Mouse (Mus musculus) forebrain, postnatal 0 days (tissue): Measurements from ENCODE around the gene Cct2. TPM values are rescaled to one million over a fixed set of nuclear protein-coding genes. Genes with fewer than 3 reads are reported as not detected.

Source experiments
- ATAC-seq: fragments of 200-750 bp; cut with Nextera tagmentation; 2 replicates; pipeline ENCODE4 v1.8.0; 2017; ENCODE audit warnings: mild to moderate bottlenecking, moderate library complexity
- DNase-seq: peaks from one replicate; pipeline ENCODE4 v3.0.0-alpha.2; 2015
- H3K27ac ChIP-seq: fragments of 300-500 bp; sonication (generic); 2 replicates; pipeline ENCODE4 v1.5.1; 2014; ENCODE audit warnings: low read depth, mild to moderate bottlenecking, antibody characterized with exemption, low read length, moderate library complexity, mixed read lengths
- H3K27me3 ChIP-seq: fragments of 300-500 bp; sonication (generic); 2 replicates; pipeline ENCODE4 v1.6.1; 2014; ENCODE audit warnings: mild to moderate bottlenecking, low read length, mixed read lengths; ENCODE audit not compliant: insufficient read depth
- H3K36me3 ChIP-seq: fragments of 300-500 bp; sonication (generic); 2 replicates; pipeline ENCODE4 v1.6.1; 2014; ENCODE audit warnings: mild to moderate bottlenecking, moderate library complexity; ENCODE audit not compliant: insufficient read depth
- H3K4me1 ChIP-seq: fragments of 300-500 bp; sonication (generic); 2 replicates; pipeline ENCODE4 v1.6.1; 2014; ENCODE audit warnings: antibody characterized with exemption; ENCODE audit not compliant: insufficient read depth
- H3K4me2 ChIP-seq: fragments of 300-500 bp; sonication (generic); 2 replicates; pipeline ENCODE4 v1.6.1; 2014; ENCODE audit warnings: low read depth, mild to moderate bottlenecking, moderate library complexity
- H3K4me3 ChIP-seq: fragments of 300-500 bp; sonication (generic); 2 replicates; pipeline ENCODE4 v1.5.1; 2014; ENCODE audit warnings: low read depth, low read length, mixed read lengths
- H3K9ac ChIP-seq: fragments of 300-500 bp; sonication (generic); 2 replicates; pipeline ENCODE4 v1.6.1; 2014; ENCODE audit warnings: mild to moderate bottlenecking
- H3K9me3 ChIP-seq: fragments of 300-500 bp; sonication (generic); 2 replicates; pipeline ENCODE4 v1.6.1; 2016; ENCODE audit warnings: low read length
- CTCF ChIP-seq: sonication (generic); IDR thresholded peaks from 2 replicates; pipeline ENCODE4 v1.5.1; 2016; ENCODE audit warnings: antibody characterized with exemption, control low read depth, low read depth
- WGBS: fragments of 180-500 bp; shearing (Covaris S2); extraction: QIAGEN DNeasy Blood & Tissue Kit; methylation state at CpG from one replicate; pipeline ENCODE4 v1.1.7; 2014; 5-methylcytosine and 5-hydroxymethylcytosine counted together
- polyA plus RNA-seq: library from polyadenylated mRNA; unstranded; fragments of >200 nt; fragmentation: Nextera tagmentation; extraction: Ambion mirVana; gene quantifications from 2 replicates; pipeline ENCODE4 v1.2.1, GENCODE M21; 2015
- total RNA-seq: library from RNA; depleted of rRNA; stranded (reverse); fragments of >200 nt; gene quantifications from 2 replicates; pipeline ENCODE4 v1.2.3, GENCODE M21; 2014; rRNA removed

The Cct2 gene
- total RNA-seq: 399 and 404 TPM in 2 replicates
- 240 and 249 TPM in 2 replicates for polyA plus RNA-seq

- Histone ChIP-seq H3K4me3 (peak within 1 kb of the TSS; percentile 87), H3K9me3 (no peaks in the 10 kb centered on the region), H3K27me3 (no peaks in the 10 kb centered on the region), H3K4me1 (peaks cover 5% of the 10 kb centered on the region; the same call in 1 of the 2 replicates), H3K36me3 (peaks cover 35% of the 10 kb centered on the region), H3K27ac (peak within 1 kb of the TSS; percentile 87), H3K9ac (peak within 1 kb of the TSS; percentile 74), H3K4me2 (peak within 1 kb of the TSS; percentile 75)
- 0 out of 2 replicates have a peak, but pooled peaks have one; percentile 10 for TF ChIP-seq CTCF
- under 1% methylated on average over 68 of the region's 68 CpGs for WGBS
- peak; percentile 99 for DNase-seq
- ATAC-seq: peak; percentile 96
Measured at GRCm38 (mm10) chr10:117063254-117064021, at the start of gene Cct2. Gene Cct2, minus strand, starts transcription at chr10:117063814.

- Histone ChIP-seq H3K4me3 (no peak overlapping the region), H3K27me3 (no peaks in the 10 kb centered on the region), H3K27ac (no peak overlapping the region), H3K4me2 (no peak overlapping the region), H3K36me3 (no peaks in the 10 kb centered on the region), H3K4me1 (no peaks in the 10 kb centered on the region; the same call in 1 of the 2 replicates), H3K9me3 (no peaks in the 10 kb centered on the region), H3K9ac (no peak overlapping the region)
- ATAC-seq: no peak
- no peak for TF ChIP-seq CTCF
- DNase-seq: no peak
- 62% methylated on average over 2 of the region's 2 CpGs for WGBS
Measured at GRCm38 (mm10) chr10:117112545-117112944, 48.9 kb upstream of the Cct2 start.

DNA sequence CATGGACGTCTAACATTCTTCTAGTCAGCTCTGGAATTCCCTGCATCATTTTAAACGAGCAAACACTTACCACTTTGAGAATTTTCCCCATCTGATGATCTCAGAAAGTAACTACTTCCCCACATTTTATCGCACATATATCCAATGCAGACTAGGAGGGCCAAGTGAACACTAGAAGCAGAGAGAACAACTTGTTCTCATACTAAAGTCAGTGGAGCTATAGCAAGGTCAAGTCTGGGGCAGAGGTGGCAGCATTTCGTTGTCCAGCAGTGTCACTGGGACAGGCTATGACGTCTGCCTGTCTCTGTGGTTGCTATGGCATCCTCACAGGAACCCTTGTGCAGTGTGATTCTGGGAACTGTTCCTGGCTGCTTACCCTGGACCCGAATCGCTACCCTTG, 47.8 kb upstream of the Cct2 start:
- Histone ChIP-seq H3K27ac (no peak overlapping the region), H3K36me3 (no peaks in the 10 kb centered on the region), H3K9me3 (no peaks in the 10 kb centered on the region), H3K4me2 (no peak overlapping the region), H3K9ac (no peak overlapping the region), H3K4me1 (no peaks in the 10 kb centered on the region; the same call in 1 of the 2 replicates), H3K27me3 (no peaks in the 10 kb centered on the region), H3K4me3 (no peak overlapping the region)
- 73% methylated on average over 7 of the region's 7 CpGs for WGBS
- TF ChIP-seq CTCF: no peak
- no peak for ATAC-seq
- no peak for DNase-seq

DNA sequence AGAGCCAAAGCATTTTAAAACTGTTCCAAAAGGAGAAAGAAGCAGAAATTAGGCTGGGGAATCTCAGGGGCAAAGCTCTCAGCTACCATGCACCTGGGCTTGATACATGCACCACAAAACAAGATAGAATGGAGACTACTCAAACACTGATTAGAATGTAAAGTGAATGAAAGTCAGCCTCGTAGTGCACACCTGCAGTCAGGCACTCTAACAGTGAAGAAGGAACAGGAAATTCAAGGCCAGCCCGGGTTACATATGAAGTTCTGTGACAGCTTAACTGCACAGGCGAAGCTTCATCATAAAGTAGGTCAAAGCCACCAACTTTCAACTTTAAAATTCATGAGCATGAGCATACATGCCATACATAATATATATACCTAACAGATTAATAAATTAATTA, 46.7 kb upstream of the Cct2 start:
- Histone ChIP-seq H3K4me3 (no peak overlapping the region), H3K4me1 (no peaks in the 10 kb centered on the region; the same call in 1 of the 2 replicates), H3K4me2 (no peak overlapping the region), H3K27me3 (no peaks in the 10 kb centered on the region), H3K9me3 (no peaks in the 10 kb centered on the region), H3K27ac (no peak overlapping the region), H3K36me3 (no peaks in the 10 kb centered on the region), H3K9ac (no peak overlapping the region)
- no peak for TF ChIP-seq CTCF
- ATAC-seq (no peak), DNase-seq (no peak)
- 72% methylated on average over 3 of the region's 3 CpGs for WGBS

DNA sequence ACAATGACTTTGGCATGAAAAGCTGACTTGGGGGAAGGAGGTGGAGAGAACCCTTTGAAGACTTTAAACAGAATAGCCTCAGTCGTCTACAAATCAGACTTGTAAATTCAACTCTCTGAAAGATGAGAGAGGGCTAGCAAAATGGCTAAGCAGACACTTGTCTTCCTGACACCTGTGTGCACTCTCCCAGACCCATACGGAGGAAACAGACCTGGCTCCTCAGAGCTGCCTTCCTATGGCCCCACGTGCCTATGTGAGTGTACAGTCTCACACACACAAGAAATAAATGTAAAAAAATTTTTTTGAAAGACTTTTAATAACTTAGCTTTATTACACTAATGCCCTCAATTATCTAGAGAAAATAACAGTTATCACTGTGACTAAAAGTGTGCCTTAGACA, 43.1 kb upstream of the Cct2 start:
- H3K27me3 ChIP-seq: no peaks in the 10 kb centered on the region
- no peak overlapping the region for H3K4me2 ChIP-seq
- 27% methylated on average over 3 of the region's 3 CpGs for WGBS
- H3K4me1 ChIP-seq: no peaks in the 10 kb centered on the region
- DNase-seq: no peak
- no peak overlapping the region for H3K27ac ChIP-seq
- H3K9ac ChIP-seq: no peak overlapping the region
- no peak for TF ChIP-seq CTCF
- no peaks in the 10 kb centered on the region for H3K36me3 ChIP-seq
- no peak for ATAC-seq
- H3K4me3 ChIP-seq: no peak overlapping the region
- H3K9me3 ChIP-seq: no peaks in the 10 kb centered on the region

GRCm38 (mm10) chr10:117106244-117106643, 42.6 kb upstream of the Cct2 start:
- no peak overlapping the region for H3K4me3 ChIP-seq
- no peak for ATAC-seq
- H3K36me3 ChIP-seq: no peaks in the 10 kb centered on the region
- WGBS: 12% methylated on average over 4 of the region's 4 CpGs
- TF ChIP-seq CTCF: no peak
- no peak overlapping the region for H3K4me2 ChIP-seq
- H3K9me3 ChIP-seq: no peaks in the 10 kb centered on the region
- H3K4me1 ChIP-seq: no peaks in the 10 kb centered on the region
- H3K9ac ChIP-seq: no peak overlapping the region
- no peak overlapping the region for H3K27ac ChIP-seq
- no peak for DNase-seq
- H3K27me3 ChIP-seq: no peaks in the 10 kb centered on the region

DNA sequence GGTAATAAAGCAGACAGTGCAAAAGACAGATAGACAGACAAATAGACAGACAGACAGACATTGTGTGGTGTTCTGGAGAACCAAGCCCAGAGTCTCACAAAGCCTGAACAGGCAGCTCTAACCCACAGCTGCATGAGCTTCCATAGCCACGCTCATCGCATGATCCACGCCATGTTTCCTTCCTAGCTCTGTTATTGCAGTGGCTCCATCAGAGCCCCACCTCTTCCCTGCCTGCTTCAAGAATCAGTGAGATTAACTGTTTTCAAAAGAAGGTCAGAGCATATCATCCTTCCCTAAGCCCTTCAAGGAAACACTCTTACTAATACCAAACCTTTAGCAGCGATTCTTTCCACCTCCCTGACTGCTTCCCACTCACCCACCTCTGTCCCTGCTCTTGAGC, 41.4 kb upstream of the Cct2 start:
- Histone ChIP-seq H3K4me1 (no peaks in the 10 kb centered on the region), H3K9me3 (no peaks in the 10 kb centered on the region), H3K4me2 (no peak overlapping the region), H3K27ac (no peak overlapping the region), H3K9ac (no peak overlapping the region), H3K36me3 (no peaks in the 10 kb centered on the region), H3K4me3 (no peak overlapping the region), H3K27me3 (no peaks in the 10 kb centered on the region)
- ATAC-seq (no peak), DNase-seq (no peak)
- TF ChIP-seq CTCF: no peak
- WGBS: 75% methylated on average over 4 of the region's 4 CpGs
